Mouse (Mus musculus) lung, postnatal 0 days (tissue): ENCODE results near the gene Dnaaf1.

ENCODE experiments used
- CTCF ChIP-seq: IDR thresholded peaks from 2 replicates; pipeline ENCODE4 v1.5.1; 2016; ENCODE audit warnings: antibody characterized with exemption, mild to moderate bottlenecking
- EP300 ChIP-seq: IDR thresholded peaks from 2 replicates; pipeline ENCODE4 v1.6.1; 2016; ENCODE audit warnings: antibody characterized with exemption, mild to moderate bottlenecking, control low read depth

DNA sequence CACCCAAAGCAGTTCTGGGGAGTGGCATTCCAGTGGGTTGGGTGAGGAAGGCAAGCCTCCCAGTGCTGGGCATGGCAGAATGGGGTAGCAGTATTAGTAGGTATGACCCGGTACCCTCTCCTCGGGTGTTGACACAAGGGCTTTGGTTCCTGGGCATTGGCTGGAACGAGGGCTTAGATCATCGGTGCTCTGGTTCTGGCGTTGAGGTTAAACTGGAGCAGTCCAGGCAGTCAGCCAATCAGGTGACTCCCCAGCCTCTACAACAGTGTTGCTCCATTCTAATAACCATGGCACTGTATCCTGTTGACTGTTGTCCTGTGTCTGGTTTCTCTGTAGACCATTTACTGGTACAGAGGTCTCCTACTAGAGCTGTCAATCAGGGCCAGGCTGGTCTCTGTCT is 42.6 kb downstream of the Dnaaf1 start:
- TF ChIP-seq CTCF (no peak), EP300 (no peak)
